Mouse (Mus musculus) adipocyte (in vitro differentiated cells): ENCODE measurements around the gene Zfp385c.
"Not testable (repeated sequence)": the region's sequence is repeated elsewhere in the genome, so short reads cannot be mapped to it uniquely, and the experiment has no call there.

Experiments
- DNase-seq: peaks from one replicate; pipeline ENCODE4 v3.0.0-alpha.2; 2016; ENCODE audit warnings: low spot score

Zfp385c gene

DNA sequence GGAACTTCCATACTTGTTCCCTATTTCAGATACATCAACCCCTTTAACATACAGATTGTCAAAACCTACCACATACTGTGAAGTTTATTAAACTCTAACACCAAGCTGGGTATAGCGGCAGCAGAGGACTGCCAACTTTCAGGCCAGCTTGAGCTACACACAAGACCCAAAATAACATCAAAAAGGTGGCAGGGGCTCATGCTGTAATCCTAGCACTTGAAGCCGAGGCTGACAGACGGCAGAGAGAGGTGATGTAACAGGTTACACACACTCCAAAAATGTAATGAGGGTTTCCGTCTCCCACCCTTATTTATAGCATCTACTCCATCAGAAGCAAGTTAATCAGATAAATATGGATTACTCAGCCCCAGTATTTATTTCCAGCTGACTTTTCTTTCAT is 96.7 kb downstream of the Zfp385c start:
- DNase-seq, result no peak

DNA sequence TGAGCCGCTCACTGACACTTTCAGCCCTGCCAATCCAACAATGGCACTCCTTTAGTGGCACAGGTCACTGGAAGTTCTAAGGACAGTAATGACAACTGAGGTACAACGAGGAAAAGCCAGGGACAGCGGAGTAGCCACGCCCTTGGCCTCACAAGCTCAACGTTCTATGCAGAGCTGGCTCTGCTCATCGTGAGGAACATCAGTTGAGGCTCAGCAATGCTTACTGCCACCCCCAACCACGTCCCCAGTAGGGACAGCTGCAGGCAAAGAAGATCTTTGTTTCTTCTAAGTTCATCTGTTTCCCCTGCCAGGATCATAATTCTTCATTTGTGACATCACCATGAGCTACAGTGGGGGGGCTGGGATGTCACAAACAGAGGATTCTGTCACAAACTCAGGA is 97.6 kb downstream of the Zfp385c start:
- no peak for DNase-seq

DNA sequence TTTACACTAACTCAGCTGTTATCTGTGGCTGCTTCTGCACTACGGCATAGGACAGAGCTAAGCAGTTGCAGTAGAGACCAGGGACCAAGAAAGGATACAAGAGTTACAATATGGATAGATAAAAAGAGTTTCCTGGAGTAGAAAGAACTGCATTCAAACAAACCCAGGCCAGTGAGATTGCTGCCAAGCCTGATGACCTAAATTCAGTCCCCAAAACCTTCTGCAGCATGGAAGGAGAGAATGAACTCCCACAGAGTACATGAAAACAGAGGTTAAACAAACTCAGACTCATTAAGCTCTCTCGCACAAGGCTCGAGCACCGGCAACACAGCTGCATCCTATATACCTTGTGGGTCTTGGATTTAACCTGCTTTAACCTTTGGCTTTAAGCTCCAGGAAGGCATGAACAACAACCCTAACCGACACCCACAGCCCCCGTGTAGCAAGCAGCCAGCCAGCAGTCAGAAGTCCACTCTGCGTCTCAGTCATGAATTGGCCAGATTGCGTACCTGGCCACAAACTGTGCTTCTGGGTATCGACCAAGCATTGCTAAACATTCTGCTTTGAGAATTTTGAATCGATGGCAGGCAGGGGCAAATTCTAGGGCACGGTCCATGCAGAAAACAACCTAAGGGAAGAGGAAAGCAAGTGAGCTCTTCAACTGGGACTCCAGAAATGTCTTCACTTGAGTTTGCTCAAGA is 99.8 kb downstream of the Zfp385c start:
- no peak for DNase-seq

DNA sequence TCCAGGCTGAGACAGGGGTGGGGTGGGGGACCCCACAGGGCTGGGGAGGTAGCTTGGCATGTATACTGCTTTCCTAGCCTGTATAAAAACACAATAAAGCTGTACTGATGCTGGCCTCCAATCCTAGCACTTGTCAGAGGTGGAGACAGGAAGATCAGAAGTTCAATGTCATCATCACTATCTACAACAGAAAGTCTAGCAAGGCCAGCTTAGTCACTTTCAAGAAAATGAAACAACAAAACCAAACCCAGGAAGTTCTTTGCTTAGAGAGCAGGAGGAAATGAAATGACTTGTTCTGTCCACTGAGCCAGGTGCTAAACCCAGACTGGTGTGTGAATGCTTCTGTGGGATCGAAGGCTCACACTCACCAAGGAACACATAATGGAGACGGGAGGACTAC is 103.8 kb downstream of the Zfp385c start:
- no peak for DNase-seq

DNA sequence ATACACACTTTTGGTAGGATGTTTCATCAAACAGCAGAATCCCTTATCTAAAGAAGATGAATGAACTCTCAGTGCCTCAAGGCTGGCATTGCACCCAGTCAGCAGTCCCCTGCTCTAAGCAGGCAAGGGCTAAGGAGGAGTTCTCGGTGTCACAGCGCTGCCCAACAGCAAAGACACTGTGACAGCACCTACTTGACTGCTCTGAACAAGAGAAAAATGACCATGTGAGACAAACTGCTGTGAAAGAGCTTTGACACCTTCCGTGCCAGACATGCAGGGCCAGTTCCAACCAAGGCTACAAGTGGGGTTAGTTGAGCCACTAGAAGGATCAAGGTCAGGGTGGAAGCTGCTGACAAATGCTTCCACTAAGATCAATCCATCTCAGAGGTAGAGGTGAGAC is 107.1 kb downstream of the Zfp385c start:
- no peak for DNase-seq

DNA sequence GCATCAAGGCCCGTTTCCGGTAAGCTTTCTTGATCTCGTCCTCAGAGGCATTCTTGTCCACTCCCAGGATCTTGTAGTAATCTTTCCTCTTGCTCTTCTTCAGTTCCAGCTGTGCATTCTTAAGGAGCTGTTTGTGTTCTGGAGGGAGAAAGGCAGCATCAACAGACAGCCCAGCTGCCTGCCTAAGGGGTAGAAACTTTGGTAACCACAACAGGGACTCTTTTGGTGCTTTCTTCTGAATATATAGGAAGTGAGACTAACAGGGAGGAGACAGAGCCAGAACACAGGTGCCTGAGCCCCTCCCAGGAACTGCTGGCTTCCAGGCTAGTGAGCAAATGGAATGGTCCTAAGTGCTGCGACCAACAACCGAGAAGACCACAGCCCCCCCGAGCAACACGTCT is 107.7 kb downstream of the Zfp385c start:
- DNase-seq, result no peak

DNA sequence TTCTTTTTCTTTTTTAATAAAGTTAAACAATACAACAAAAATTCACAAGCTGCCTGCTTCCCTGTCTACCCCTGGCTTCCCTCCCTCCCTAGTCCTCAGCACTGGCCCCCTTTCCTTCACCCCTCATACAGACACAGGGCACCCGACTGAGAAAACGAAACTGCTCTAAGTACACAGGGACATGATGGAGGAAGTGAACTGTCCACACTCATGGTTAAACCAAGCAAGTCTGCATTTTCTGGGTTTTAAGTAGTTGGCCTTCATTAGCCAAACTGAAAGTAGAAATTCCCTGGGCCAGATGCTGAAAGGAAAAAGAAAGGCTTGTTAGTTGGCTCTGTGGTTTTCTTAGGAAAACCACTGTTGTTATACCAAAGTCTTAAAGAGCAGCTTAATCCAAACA is 109.4 kb downstream of the Zfp385c start:
- no peak for DNase-seq

DNA sequence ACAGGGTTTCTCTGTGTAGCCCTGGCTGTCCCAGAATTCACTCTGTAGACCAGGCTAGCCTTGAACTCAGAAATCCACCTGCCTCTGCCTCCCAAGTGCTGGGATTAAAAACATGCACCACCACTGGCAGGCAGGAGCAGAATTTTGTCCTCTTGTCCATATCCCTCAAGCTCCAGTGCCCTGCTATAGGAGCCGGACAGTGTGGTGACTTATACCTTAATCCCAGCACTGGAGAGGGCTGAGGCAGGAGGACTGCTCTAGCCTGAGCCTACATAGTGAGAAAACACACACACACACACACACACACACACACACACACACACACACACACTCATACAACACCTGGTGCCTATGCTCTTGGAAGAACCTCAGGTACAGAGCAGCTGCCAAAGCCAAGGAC is 109.8 kb downstream of the Zfp385c start:
- DNase-seq, result not testable (repeated sequence)

DNA sequence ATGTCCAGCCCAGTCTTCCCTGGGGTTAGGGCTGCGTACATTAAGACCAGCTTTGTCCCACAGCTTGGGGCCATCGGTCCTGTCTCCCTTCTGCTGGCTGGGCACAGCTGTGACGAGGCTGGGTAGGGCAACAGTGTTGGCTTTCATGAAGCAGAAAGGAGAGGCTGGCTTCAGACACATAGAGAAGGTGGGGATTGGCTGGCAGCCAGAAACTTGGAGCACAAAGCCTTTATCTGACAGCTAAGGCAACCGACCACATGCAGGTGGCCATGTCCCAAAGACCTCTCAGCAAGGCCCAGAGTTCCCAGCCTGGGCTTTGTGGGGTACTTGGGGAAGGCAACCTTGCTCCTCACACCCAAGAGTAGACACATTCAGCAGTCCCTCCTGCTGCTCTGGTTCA is 110.5 kb downstream of the Zfp385c start:
- DNase-seq, result no peak

DNA sequence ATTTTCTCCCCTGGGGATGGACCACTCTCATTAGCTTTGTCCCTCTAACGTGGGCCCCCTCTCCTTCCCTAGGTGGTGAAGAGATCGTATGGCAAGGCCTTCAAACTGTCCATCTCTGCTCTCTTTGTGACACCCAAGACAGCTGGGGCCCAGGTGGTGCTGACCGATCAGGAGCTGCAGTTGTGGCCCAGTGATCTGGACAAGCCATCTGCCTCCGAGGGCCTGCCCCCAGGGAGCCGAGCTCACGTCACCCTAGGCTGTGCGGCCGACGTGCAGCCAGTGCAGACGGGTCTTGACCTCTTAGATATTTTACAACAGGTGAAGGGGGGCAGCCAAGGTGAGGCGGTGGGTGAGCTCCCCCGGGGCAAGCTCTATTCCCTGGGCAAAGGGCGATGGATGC is 112.0 kb downstream of the Zfp385c start:
- DNase-seq, result no peak

DNA sequence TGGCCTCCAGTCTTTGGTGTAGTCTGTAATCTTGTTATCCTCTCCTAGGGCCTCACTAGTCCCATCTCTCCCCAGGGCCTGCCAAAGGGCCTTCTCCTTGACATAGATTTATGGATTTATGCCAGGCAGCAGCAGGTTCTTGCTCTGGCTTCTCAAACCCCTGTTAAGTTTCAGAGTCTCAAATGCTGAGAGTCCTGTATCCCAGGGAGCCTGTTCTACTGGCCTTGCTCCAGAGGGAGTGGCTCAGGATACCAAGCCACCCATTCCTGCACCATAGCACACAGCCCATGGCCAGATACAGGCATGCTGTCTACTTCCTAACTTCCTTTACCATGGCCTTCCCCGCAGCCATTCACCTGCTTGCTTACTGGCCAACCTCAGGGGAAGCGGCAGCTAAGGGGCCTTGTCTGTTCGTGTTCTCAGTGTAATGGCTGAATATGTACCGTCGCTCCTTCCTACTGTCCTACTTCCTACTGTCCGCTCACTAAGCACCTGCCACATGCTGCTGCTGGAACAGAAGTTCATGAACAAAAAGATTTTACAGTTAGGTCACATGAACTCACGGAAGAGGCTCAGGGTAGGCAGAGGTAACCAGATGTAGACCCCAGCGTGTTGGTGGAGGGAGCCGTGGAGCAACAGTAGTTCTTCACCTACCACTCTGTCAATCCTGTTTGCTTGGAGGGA is 113.0 kb downstream of the Zfp385c start:
- DNase-seq, result no peak

DNA sequence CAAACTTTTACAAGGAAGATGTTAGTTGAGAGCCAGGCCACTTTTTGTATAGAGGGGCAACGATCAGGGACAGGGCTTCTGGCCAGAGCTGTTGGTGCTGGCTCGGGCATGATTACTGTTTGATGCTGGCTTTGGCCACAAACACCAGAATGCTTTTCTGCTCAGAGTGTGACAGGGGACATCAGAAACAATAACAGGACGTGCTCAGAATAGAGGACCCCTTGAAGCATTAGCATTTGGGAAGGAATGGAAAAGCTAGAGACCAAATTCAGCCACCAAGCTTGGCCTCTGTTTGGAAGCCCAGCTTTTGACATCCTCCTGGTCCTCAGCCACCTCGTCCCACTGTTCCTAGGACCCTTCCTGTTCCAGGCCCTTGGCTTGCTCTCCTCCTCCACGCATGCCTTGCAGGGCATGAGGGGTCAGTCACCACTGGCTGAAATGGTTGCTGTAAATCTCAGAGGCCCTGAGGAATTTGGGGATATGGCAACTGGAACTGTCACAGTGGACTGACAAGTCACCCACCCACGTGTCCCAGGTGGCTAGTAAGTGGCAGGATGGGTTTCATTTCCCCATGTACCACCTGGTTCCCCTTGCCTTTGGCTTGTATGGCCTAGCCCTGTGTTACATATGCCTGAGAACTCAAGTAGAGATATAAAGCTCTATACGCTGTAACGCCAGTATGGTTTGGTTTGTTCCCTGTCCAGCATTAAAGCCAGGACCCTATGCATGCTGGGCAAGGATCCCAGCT is 114.2 kb downstream of the Zfp385c start:
- no peak for DNase-seq
